Mouse (Mus musculus): Measurements from ENCODE around the gene Ak2. TPM values are rescaled to one million over a fixed set of nuclear protein-coding genes. Genes with fewer than 3 reads are reported as not detected.

Ak2 gene
- total RNA-seq, 1 experiment, result 177 TPM

GRCm38 (mm10) chr4:129008672-129009071, 16.9 kb downstream of the Ak2 start:
- in situ Hi-C loops (cut with MboI; ENCODE audit: low sequenced_read_pairs in 2 of 2, unreplicated experiment in 2 of 2), result no loop called here
- no peak overlapping the region for H3K27ac ChIP-seq (ENCODE audit: insufficient read depth, low read depth, low read length, poor library complexity, severe bottlenecking)
- no peak for DNase-seq (ENCODE audit: low read depth, low spot score)
- TF ChIP-seq ZNF384 (IDR thresholded peaks at IDR 0.05; ENCODE audit: low read depth, low read length), result no peak
- TF ChIP-seq ZC3H11A (IDR thresholded peaks at IDR 0.05; ENCODE audit: borderline replicate concordance, low read depth, low read length), result no peak
- TF ChIP-seq MAFK (IDR thresholded peaks at IDR 0.05; ENCODE audit: insufficient read depth, low read depth, low read length), result no peak
- no peak for TF ChIP-seq CHD2 (IDR thresholded peaks at IDR 0.05; ENCODE audit: low read depth, low read length)
- no peak for TF ChIP-seq HCFC1 (IDR thresholded peaks at IDR 0.05; ENCODE audit: borderline replicate concordance, insufficient read depth, low read length)
- no peaks in the 10 kb centered on the region for H3K9me3 ChIP-seq (ENCODE audit: control insufficient read depth, insufficient read depth, low read depth, low read length)
- H3K36me3 ChIP-seq (ENCODE audit: control insufficient read depth, insufficient read depth, low read length, poor library complexity, severe bottlenecking), result peaks cover 51% of the 10 kb centered on the region
- H3K9ac ChIP-seq (ENCODE audit: insufficient read depth, low read depth, low read length, poor library complexity, severe bottlenecking), result no peak overlapping the region
- H3K4me1 ChIP-seq (ENCODE audit: control insufficient read depth in 2 of 2, insufficient read depth in 2 of 2, low read length in 2 of 2, poor library complexity in 1 of 2), result peaks cover 0 to 5% of the 10 kb centered on the region in 2 experiments; a peak in 1 of 4 replicates
- no peak overlapping the region for H3K4me3 ChIP-seq (ENCODE audit: insufficient read depth in 1 of 2, low read depth in 1 of 2, low read length in 2 of 2, poor library complexity in 1 of 2, severe bottlenecking in 1 of 2)

GRCm38 (mm10) chr4:129009521-129009920, 17.8 kb downstream of the Ak2 start:
- Histone ChIP-seq H3K4me1 (ENCODE audit: control insufficient read depth in 2 of 2, insufficient read depth in 2 of 2, low read length in 2 of 2, poor library complexity in 1 of 2) (peaks cover 0 to 5% of the 10 kb centered on the region in 2 experiments; a peak in 1 of 4 replicates), H3K4me3 (ENCODE audit: insufficient read depth in 1 of 2, low read depth in 1 of 2, low read length in 2 of 2, poor library complexity in 1 of 2, severe bottlenecking in 1 of 2) (no peak overlapping the region), H3K9me3 (ENCODE audit: control insufficient read depth, insufficient read depth, low read depth, low read length) (no peaks in the 10 kb centered on the region), H3K9ac (ENCODE audit: insufficient read depth, low read depth, low read length, poor library complexity, severe bottlenecking) (no peak overlapping the region), H3K27ac (ENCODE audit: insufficient read depth, low read depth, low read length, poor library complexity, severe bottlenecking) (no peak overlapping the region), H3K36me3 (ENCODE audit: control insufficient read depth, insufficient read depth, low read length, poor library complexity, severe bottlenecking) (peaks cover 49% of the 10 kb centered on the region)
- TF ChIP-seq ZC3H11A (IDR thresholded peaks at IDR 0.05; ENCODE audit: borderline replicate concordance, low read depth, low read length) (no peak), MAFK (IDR thresholded peaks at IDR 0.05; ENCODE audit: insufficient read depth, low read depth, low read length) (no peak), ZNF384 (IDR thresholded peaks at IDR 0.05; ENCODE audit: low read depth, low read length) (no peak), CHD2 (IDR thresholded peaks at IDR 0.05; ENCODE audit: low read depth, low read length) (no peak), HCFC1 (IDR thresholded peaks at IDR 0.05; ENCODE audit: borderline replicate concordance, insufficient read depth, low read length) (no peak)
- in situ Hi-C loops (cut with MboI; ENCODE audit: low sequenced_read_pairs in 2 of 2, unreplicated experiment in 2 of 2), result no loop called here
- no peak for DNase-seq (ENCODE audit: low read depth, low spot score)

GRCm38 (mm10) chr4:129011604-129012121, 19.9 kb downstream of the Ak2 start:
- Histone ChIP-seq H3K4me3 (ENCODE audit: insufficient read depth in 1 of 2, low read depth in 1 of 2, low read length in 2 of 2, poor library complexity in 1 of 2, severe bottlenecking in 1 of 2) (no peak overlapping the region), H3K4me1 (ENCODE audit: control insufficient read depth in 2 of 2, insufficient read depth in 2 of 2, low read length in 2 of 2, poor library complexity in 1 of 2) (peaks cover 0 to 7% of the 10 kb centered on the region in 2 experiments; a peak in 1 of 4 replicates), H3K9ac (ENCODE audit: insufficient read depth, low read depth, low read length, poor library complexity, severe bottlenecking) (no peak overlapping the region), H3K27ac (ENCODE audit: insufficient read depth, low read depth, low read length, poor library complexity, severe bottlenecking) (no peak overlapping the region), H3K36me3 (ENCODE audit: control insufficient read depth, insufficient read depth, low read length, poor library complexity, severe bottlenecking) (peaks cover 38% of the 10 kb centered on the region), H3K9me3 (ENCODE audit: control insufficient read depth, insufficient read depth, low read depth, low read length) (no peaks in the 10 kb centered on the region)
- no peak for DNase-seq (ENCODE audit: low read depth, low spot score)
- in situ Hi-C loops (cut with MboI; ENCODE audit: low sequenced_read_pairs in 2 of 2, unreplicated experiment in 2 of 2), result no loop called here
- peak; percentile 74 for TF ChIP-seq ZNF384 (IDR thresholded peaks at IDR 0.05; ENCODE audit: low read depth, low read length)
- no peak for TF ChIP-seq HCFC1 (IDR thresholded peaks at IDR 0.05; ENCODE audit: borderline replicate concordance, insufficient read depth, low read length)

- in situ Hi-C loops (cut with MboI; ENCODE audit: low sequenced_read_pairs in 2 of 2, unreplicated experiment in 2 of 2), result no loop called here
- no peak for TF ChIP-seq ZC3H11A (IDR thresholded peaks at IDR 0.05; ENCODE audit: borderline replicate concordance, low read depth, low read length)
- no peak for TF ChIP-seq HCFC1 (IDR thresholded peaks at IDR 0.05; ENCODE audit: borderline replicate concordance, insufficient read depth, low read length)
- TF ChIP-seq MAFK (IDR thresholded peaks at IDR 0.05; ENCODE audit: insufficient read depth, low read depth, low read length), result no peak
- no peak for TF ChIP-seq ZNF384 (IDR thresholded peaks at IDR 0.05; ENCODE audit: low read depth, low read length)
- no peak for TF ChIP-seq CHD2 (IDR thresholded peaks at IDR 0.05; ENCODE audit: low read depth, low read length)
- Histone ChIP-seq H3K4me1 (ENCODE audit: control insufficient read depth in 2 of 2, insufficient read depth in 2 of 2, low read length in 2 of 2, poor library complexity in 1 of 2) (peaks cover 0 to 10% of the 10 kb centered on the region in 2 experiments; a peak in 2 of 4 replicates), H3K4me3 (ENCODE audit: insufficient read depth in 1 of 2, low read depth in 1 of 2, low read length in 2 of 2, poor library complexity in 1 of 2, severe bottlenecking in 1 of 2) (no peak overlapping the region), H3K36me3 (ENCODE audit: control insufficient read depth, insufficient read depth, low read length, poor library complexity, severe bottlenecking) (peaks cover 23% of the 10 kb centered on the region), H3K27ac (ENCODE audit: insufficient read depth, low read depth, low read length, poor library complexity, severe bottlenecking) (no peak overlapping the region), H3K9ac (ENCODE audit: insufficient read depth, low read depth, low read length, poor library complexity, severe bottlenecking) (no peak overlapping the region), H3K9me3 (ENCODE audit: control insufficient read depth, insufficient read depth, low read depth, low read length) (no peaks in the 10 kb centered on the region)
- DNase-seq (ENCODE audit: low read depth, low spot score), result no peak
Observed at GRCm38 (mm10) chr4:129013151-129013864, 21.6 kb downstream of the Ak2 start.
